Mouse (Mus musculus) left cerebral cortex, postnatal 14 days (tissue): Measurements from ENCODE around the gene Prap1. TPM values are rescaled to one million over a fixed set of nuclear protein-coding genes. Genes with fewer than 3 reads are reported as not detected.

Source experiments
- DNase-seq, 2 experiments: peaks; one replicate each; pipeline ENCODE4 v3.0.0; 2021 to 2022; ENCODE audit warnings: low spot score in 2 of 2, mixed read lengths in 1 of 2
- intact Hi-C: fragments of 180-260 bp; cut with DNase I; formaldehyde crosslinking; loops from one replicate; pipeline ENCODE4 v1.15.1; 2025
- long read RNA-seq, 2 experiments: library from polyadenylated mRNA; stranded (forward); transcript quantifications; one replicate each; pipeline ENCODE4 v2.0.0; 2021
- total RNA-seq, 2 experiments: library from RNA; stranded (reverse); gene quantifications; 2 replicates each; pipeline ENCODE4 v1.2.3; 2021

Prap1 gene
- not detected for total RNA-seq
- long read RNA-seq, experiment 1, result 0 reads
- long read RNA-seq, experiment 2, result 0 reads

- intact Hi-C loops, result no loop called here
These were observed at the start of gene Prap1 for GRCm38 (mm10) chr7:140092924-140093528. Prap1 (plus strand) TSS chr7:140093395.

GRCm38 (mm10) chr7:140045546-140045945 lies 47.6 kb upstream of the Prap1 start:
- intact Hi-C loops, result no loop called here

More at GRCm38 (mm10) chr7:140092924-140093528, at the start of gene Prap1:
- no peak for DNase-seq

GRCm38 (mm10) chr7:140047811-140048311 lies 45.3 kb upstream of the Prap1 start:
- intact Hi-C loops, result no loop called here
- no peak for DNase-seq

More at GRCm38 (mm10) chr7:140045546-140045945, 47.6 kb upstream of the Prap1 start:
- DNase-seq, result no peak

GRCm38 (mm10) chr7:140048361-140049114 lies 44.7 kb upstream of the Prap1 start, which contains the start of gene Msx3:
Msx3 (minus strand) TSS chr7:140049089.
- intact Hi-C loops, result no loop called here
- no peak for DNase-seq

GRCm38 (mm10) chr7:140049115-140049689 lies 44.0 kb upstream of the Prap1 start:
- no peak for DNase-seq
- intact Hi-C loops, result no loop called here

GRCm38 (mm10) chr7:140054124-140054523 lies 39.1 kb upstream of the Prap1 start:
- intact Hi-C loops, result loop anchor here (10.0 kb wide), 1 partner anchor 149 kb away; no protein-coding TSS in a partner anchor
- peak; percentile 21 to 65 for DNase-seq

- intact Hi-C loops, result loop anchor here (10.0 kb wide), 1 partner anchor 153 kb away; no protein-coding TSS in a partner anchor
- peak in 1 of 2 experiments; percentile 17 for DNase-seq
These were observed 35.5 kb upstream of the Prap1 start for GRCm38 (mm10) chr7:140057413-140058407.

GRCm38 (mm10) chr7:140058528-140058927 lies 34.7 kb upstream of the Prap1 start:
- intact Hi-C loops, result loop anchor here (10.0 kb wide), 1 partner anchor 154 kb away; no protein-coding TSS in a partner anchor
- DNase-seq, result no peak

- no peak for DNase-seq
- intact Hi-C loops, result loop anchor here (10.0 kb wide), 1 partner anchor 155 kb away; no protein-coding TSS in a partner anchor
These were observed 33.6 kb upstream of the Prap1 start for GRCm38 (mm10) chr7:140059601-140060000.

- intact Hi-C loops, result loop anchor here (5.0 to 10.0 kb wide), 2 partner anchors 414 to 446 kb away; no protein-coding TSS in a partner anchor
- DNase-seq, result peak in 1 of 2 experiments; percentile 28
These were observed 32.0 kb upstream of the Prap1 start for GRCm38 (mm10) chr7:140060936-140061831.

- no peak for DNase-seq
- intact Hi-C loops, result loop anchor here (5.0 to 10.0 kb wide), 2 partner anchors 414 to 447 kb away; no protein-coding TSS in a partner anchor
These were observed 31.4 kb upstream of the Prap1 start for GRCm38 (mm10) chr7:140061832-140062130.

GRCm38 (mm10) chr7:140062307-140062706 lies 30.9 kb upstream of the Prap1 start:
- peak; percentile 33 to 45 for DNase-seq
- intact Hi-C loops, result loop anchor here (5.0 to 10.0 kb wide), 2 partner anchors 415 to 448 kb away; no protein-coding TSS in a partner anchor

GRCm38 (mm10) chr7:140063092-140063491 lies 30.1 kb upstream of the Prap1 start:
- peak; percentile 88 to 90 for DNase-seq
- intact Hi-C loops, result loop anchor here (1.0 to 10.0 kb wide), 3 partner anchors 94 to 448 kb away; no protein-coding TSS in a partner anchor

- intact Hi-C loops, result loop anchor here (10.0 kb wide), 1 partner anchor 453 kb away; no protein-coding TSS in a partner anchor
- DNase-seq, result no peak
These were observed 25.8 kb upstream of the Prap1 start for GRCm38 (mm10) chr7:140067397-140067796.

GRCm38 (mm10) chr7:140070042-140070711 lies 23.0 kb upstream of the Prap1 start:
- intact Hi-C loops, result no loop called here

GRCm38 (mm10) chr7:140077698-140078097 lies 15.5 kb upstream of the Prap1 start:
- intact Hi-C loops, result loop anchor here (5.0 kb wide), 1 partner anchor 825 kb away; the partner anchor contains the start of gene Cox8b
- no peak for DNase-seq

More at GRCm38 (mm10) chr7:140070042-140070711, 23.0 kb upstream of the Prap1 start:
- no peak for DNase-seq

GRCm38 (mm10) chr7:140078711-140079110 lies 14.5 kb upstream of the Prap1 start:
- DNase-seq, result peak; percentile 64 to 81
- intact Hi-C loops, result loop anchor here (5.0 kb wide), 1 partner anchor 824 kb away; the partner anchor contains the start of gene Cox8b
